Mouse (Mus musculus): ENCODE measurements around the gene Actrt1.

Actrt1 gene

DNA sequence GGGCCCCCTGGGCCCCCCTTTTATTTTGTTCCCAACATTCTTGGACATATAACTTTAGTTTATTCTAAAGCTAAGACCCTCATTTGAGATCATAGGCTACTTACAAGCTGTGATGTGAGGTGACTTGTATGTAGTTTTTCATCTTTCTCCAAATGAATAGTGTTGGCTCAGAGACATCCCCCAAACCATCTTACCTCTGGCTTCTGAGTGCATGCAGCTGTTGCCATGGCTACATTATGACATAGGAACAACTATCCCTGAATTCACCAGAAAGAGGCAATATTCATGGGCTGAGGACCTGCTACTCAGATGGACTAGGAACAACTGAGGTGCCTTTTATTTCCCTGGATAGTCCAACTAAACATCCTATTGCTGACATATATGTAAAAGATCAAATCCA lies at the start of gene Actrt1:
TSS of gene Actrt1 (plus strand) at position 301 of the 400 bp plus-strand sequence.
- no peak for DNase-seq (ENCODE audit: low read depth, low spot score)

GRCm38 (mm10) chrX:46331463-46332115 lies 2.8 kb downstream of the Actrt1 start:
- no peak for DNase-seq (ENCODE audit: low read depth, low spot score)
